Mouse (Mus musculus): ENCODE results near the gene Pex14. TPM values are rescaled to one million over a fixed set of nuclear protein-coding genes. Genes with fewer than 3 reads are reported as not detected.

The Pex14 gene
- polyA plus RNA-seq, 1 experiment from 2014 or later = 42.4 TPM

GRCm38 (mm10) chr4:148933109-148933508, 166.6 kb downstream of the Pex14 start:
- no peak for ATAC-seq (ENCODE audit: low FRiP score, low TSS enrichment)
- H3K9me3 ChIP-seq (ENCODE audit: control insufficient read depth, low read length) = no peaks in the 10 kb centered on the region
- 91% methylated on average over 13 of the region's 13 CpGs for WGBS

GRCm38 (mm10) chr4:148930721-148931229, 168.9 kb downstream of the Pex14 start:
- ATAC-seq (ENCODE audit: low FRiP score, low TSS enrichment) = no peak
- no peak overlapping the region for H3K4me3 ChIP-seq (ENCODE audit: low read length)
- H3K36me3 ChIP-seq (ENCODE audit: control insufficient read depth, insufficient read depth, low read length) = peaks cover 2% of the 10 kb centered on the region; the same call in 1 of the 2 replicates
- no peaks in the 10 kb centered on the region for H3K9me3 ChIP-seq (ENCODE audit: control insufficient read depth, low read length)
- H3K27me3 ChIP-seq (ENCODE audit: control insufficient read depth, insufficient read depth, low read length) = peaks cover 9% of the 10 kb centered on the region
- H3K4me1 ChIP-seq (ENCODE audit: control insufficient read depth, insufficient read depth, low read length) = peaks cover 26% of the 10 kb centered on the region
- no peak overlapping the region for H3K4me2 ChIP-seq (replicated peaks; ENCODE audit: low read depth, low read length)
- 0 out of 2 replicates have a peak overlapping the region, but pooled peaks have one; percentile 31 for H3K9ac ChIP-seq (ENCODE audit: low read depth, low read length)
- no peak overlapping the region for H3K27ac ChIP-seq (ENCODE audit: low read depth, low read length)
- WGBS = 72% methylated on average over 9 of the region's 9 CpGs

More at GRCm38 (mm10) chr4:148933109-148933508, 166.6 kb downstream of the Pex14 start:
- peaks cover 9% of the 10 kb centered on the region; the same call in 1 of the 2 replicates for H3K4me1 ChIP-seq (ENCODE audit: control insufficient read depth, insufficient read depth, low read length)
- no peak overlapping the region for H3K9ac ChIP-seq (ENCODE audit: low read depth, low read length)
- no peak overlapping the region for H3K4me2 ChIP-seq (replicated peaks; ENCODE audit: low read depth, low read length)
- no peak overlapping the region for H3K4me3 ChIP-seq (ENCODE audit: low read length)
- no peak overlapping the region for H3K27ac ChIP-seq (ENCODE audit: low read depth, low read length)
- H3K27me3 ChIP-seq (ENCODE audit: control insufficient read depth, insufficient read depth, low read length) = peaks cover 5% of the 10 kb centered on the region; the same call in 1 of the 2 replicates
- peaks cover 2% of the 10 kb centered on the region; the same call in 1 of the 2 replicates for H3K36me3 ChIP-seq (ENCODE audit: control insufficient read depth, insufficient read depth, low read length)

GRCm38 (mm10) chr4:148928876-148929275, 170.8 kb downstream of the Pex14 start:
- ATAC-seq (ENCODE audit: low FRiP score, low TSS enrichment) = no peak
- 87% methylated on average over 16 of the region's 16 CpGs for WGBS
- peaks cover 2% of the 10 kb centered on the region; the same call in 1 of the 2 replicates for H3K36me3 ChIP-seq (ENCODE audit: control insufficient read depth, insufficient read depth, low read length)
- no peaks in the 10 kb centered on the region for H3K9me3 ChIP-seq (ENCODE audit: control insufficient read depth, low read length)
- peaks cover 44% of the 10 kb centered on the region for H3K4me1 ChIP-seq (ENCODE audit: control insufficient read depth, insufficient read depth, low read length)
- H3K27ac ChIP-seq (ENCODE audit: low read depth, low read length) = no peak overlapping the region
- H3K27me3 ChIP-seq (ENCODE audit: control insufficient read depth, insufficient read depth, low read length) = peaks cover 9% of the 10 kb centered on the region
- H3K9ac ChIP-seq (ENCODE audit: low read depth, low read length) = no peak overlapping the region
- no peak overlapping the region for H3K4me3 ChIP-seq (ENCODE audit: low read length)
- no peak overlapping the region for H3K4me2 ChIP-seq (replicated peaks; ENCODE audit: low read depth, low read length)

- H3K4me2 ChIP-seq (replicated peaks; ENCODE audit: low read depth, low read length) = no peak overlapping the region
- WGBS = 66% methylated on average over 9 of the region's 9 CpGs
- peaks cover 49% of the 10 kb centered on the region for H3K4me1 ChIP-seq (ENCODE audit: control insufficient read depth, insufficient read depth, low read length)
- H3K9me3 ChIP-seq (ENCODE audit: control insufficient read depth, low read length) = no peaks in the 10 kb centered on the region
- H3K27ac ChIP-seq (ENCODE audit: low read depth, low read length) = no peak overlapping the region
- peaks cover 9% of the 10 kb centered on the region for H3K27me3 ChIP-seq (ENCODE audit: control insufficient read depth, insufficient read depth, low read length)
- H3K36me3 ChIP-seq (ENCODE audit: control insufficient read depth, insufficient read depth, low read length) = peaks cover 1% of the 10 kb centered on the region; the same call in 1 of the 2 replicates
- H3K4me3 ChIP-seq (ENCODE audit: low read length) = no peak overlapping the region
- no peak for ATAC-seq (ENCODE audit: low FRiP score, low TSS enrichment)
- no peak overlapping the region for H3K9ac ChIP-seq (ENCODE audit: low read depth, low read length)
These were observed 171.4 kb downstream of the Pex14 start for GRCm38 (mm10) chr4:148928316-148928715.

GRCm38 (mm10) chr4:148926459-148926858, 173.2 kb downstream of the Pex14 start:
- peaks cover 64% of the 10 kb centered on the region for H3K4me1 ChIP-seq (ENCODE audit: control insufficient read depth, insufficient read depth, low read length)
- no peaks in the 10 kb centered on the region for H3K9me3 ChIP-seq (ENCODE audit: control insufficient read depth, low read length)
- 13% methylated on average over 8 of the region's 8 CpGs for WGBS
- ATAC-seq (ENCODE audit: low FRiP score, low TSS enrichment) = no peak
- peaks cover 5% of the 10 kb centered on the region for H3K27me3 ChIP-seq (ENCODE audit: control insufficient read depth, insufficient read depth, low read length)
- 0 out of 2 replicates have a peak overlapping the region, but pooled peaks have one; percentile 18 for H3K9ac ChIP-seq (ENCODE audit: low read depth, low read length)
- H3K27ac ChIP-seq (ENCODE audit: low read depth, low read length) = 0 out of 2 replicates have a peak overlapping the region, but pooled peaks have one; percentile 21
- no peak overlapping the region; the same call in 1 of the 2 replicates for H3K4me2 ChIP-seq (replicated peaks; ENCODE audit: low read depth, low read length)
- H3K4me3 ChIP-seq (ENCODE audit: low read length) = no peak overlapping the region
- no peaks in the 10 kb centered on the region for H3K36me3 ChIP-seq (ENCODE audit: control insufficient read depth, insufficient read depth, low read length)

- H3K27ac ChIP-seq (ENCODE audit: low read depth, low read length) = 0 out of 2 replicates have a peak overlapping the region, but pooled peaks have one; percentile 21
- no peak overlapping the region for H3K4me3 ChIP-seq (ENCODE audit: low read length)
- peaks cover 70% of the 10 kb centered on the region for H3K4me1 ChIP-seq (ENCODE audit: control insufficient read depth, insufficient read depth, low read length)
- no peaks in the 10 kb centered on the region for H3K9me3 ChIP-seq (ENCODE audit: control insufficient read depth, low read length)
- H3K9ac ChIP-seq (ENCODE audit: low read depth, low read length) = no peak overlapping the region
- peaks cover 5% of the 10 kb centered on the region for H3K27me3 ChIP-seq (ENCODE audit: control insufficient read depth, insufficient read depth, low read length)
- H3K36me3 ChIP-seq (ENCODE audit: control insufficient read depth, insufficient read depth, low read length) = no peaks in the 10 kb centered on the region
- no peak overlapping the region; the same call in 1 of the 2 replicates for H3K4me2 ChIP-seq (replicated peaks; ENCODE audit: low read depth, low read length)
- 20% methylated on average over 18 of the region's 18 CpGs for WGBS
- ATAC-seq (ENCODE audit: low FRiP score, low TSS enrichment) = no peak
These were observed 173.9 kb downstream of the Pex14 start for GRCm38 (mm10) chr4:148925589-148926359.

- peak; percentile 28 for ATAC-seq (ENCODE audit: low FRiP score, low TSS enrichment)
- Histone ChIP-seq H3K27ac (ENCODE audit: low read depth, low read length) (peak overlapping the region; percentile 77), H3K4me2 (replicated peaks; ENCODE audit: low read depth, low read length) (no peak overlapping the region), H3K9ac (ENCODE audit: low read depth, low read length) (no peak overlapping the region), H3K9me3 (ENCODE audit: control insufficient read depth, low read length) (no peaks in the 10 kb centered on the region), H3K27me3 (ENCODE audit: control insufficient read depth, insufficient read depth, low read length) (peaks cover 5% of the 10 kb centered on the region), H3K36me3 (ENCODE audit: control insufficient read depth, insufficient read depth, low read length) (no peaks in the 10 kb centered on the region), H3K4me1 (ENCODE audit: control insufficient read depth, insufficient read depth, low read length) (peaks cover 86% of the 10 kb centered on the region), H3K4me3 (ENCODE audit: low read length) (no peak overlapping the region)
- 21% methylated on average over 8 of the region's 8 CpGs for WGBS
These were observed 175.7 kb downstream of the Pex14 start for GRCm38 (mm10) chr4:148923976-148924375.

- 21% methylated on average over 9 of the region's 9 CpGs for WGBS
- Histone ChIP-seq H3K4me3 (ENCODE audit: low read length) (no peak overlapping the region), H3K9me3 (ENCODE audit: control insufficient read depth, low read length) (no peaks in the 10 kb centered on the region), H3K9ac (ENCODE audit: low read depth, low read length) (no peak overlapping the region), H3K4me2 (replicated peaks; ENCODE audit: low read depth, low read length) (no peak overlapping the region; the same call in 1 of the 2 replicates), H3K36me3 (ENCODE audit: control insufficient read depth, insufficient read depth, low read length) (no peaks in the 10 kb centered on the region), H3K4me1 (ENCODE audit: control insufficient read depth, insufficient read depth, low read length) (peaks cover 88% of the 10 kb centered on the region), H3K27ac (ENCODE audit: low read depth, low read length) (peak overlapping the region; percentile 77; the same call in 1 of the 2 replicates), H3K27me3 (ENCODE audit: control insufficient read depth, insufficient read depth, low read length) (peaks cover 5% of the 10 kb centered on the region)
- no peak for ATAC-seq (ENCODE audit: low FRiP score, low TSS enrichment)
These were observed 176.3 kb downstream of the Pex14 start for GRCm38 (mm10) chr4:148923414-148923813.

All from kidney, embryonic 14.5 days (tissue).